Mouse (Mus musculus): ENCODE measurements around the gene Clpsl2. TPM values are rescaled to one million over a fixed set of nuclear protein-coding genes. Genes with fewer than 3 reads are reported as not detected.
A peak's percentile ranks its signal among the peaks of the same experiment; 100 is the strongest.

Clpsl2 gene
- polyA plus RNA-seq, 1 experiment from 2014 or later, result not detected

GRCm38 (mm10) chr17:28524009-28524695 is 25.1 kb upstream of the Clpsl2 start:
- H3K9ac ChIP-seq (ENCODE audit: low read length), result no peak overlapping the region
- ATAC-seq (replicated peaks; ENCODE audit: low FRiP score), result no peak
- no peaks in the 10 kb centered on the region for H3K36me3 ChIP-seq (ENCODE audit: control insufficient read depth, insufficient read depth, low read length)
- no peak overlapping the region for H3K27ac ChIP-seq (ENCODE audit: low read depth, low read length)
- peaks cover 3% of the 10 kb centered on the region for H3K27me3 ChIP-seq (ENCODE audit: control insufficient read depth, insufficient read depth, low read length)
- WGBS, result 87% methylated on average over 23 of the region's 23 CpGs
- H3K9me3 ChIP-seq (ENCODE audit: control insufficient read depth, low read length), result no peaks in the 10 kb centered on the region
- H3K4me2 ChIP-seq (ENCODE audit: low read depth, low read length, severe bottlenecking), result no peak overlapping the region
- H3K4me1 ChIP-seq (replicated peaks; ENCODE audit: control insufficient read depth, insufficient read depth, low read length), result no peaks in the 10 kb centered on the region; the same call in 1 of the 2 replicates
- no peak for DNase-seq (ENCODE audit: low spot score)
- H3K4me3 ChIP-seq (ENCODE audit: low read depth, low read length), result no peak overlapping the region

- H3K9me3 ChIP-seq (ENCODE audit: control insufficient read depth, low read length), result no peaks in the 10 kb centered on the region
- no peaks in the 10 kb centered on the region for H3K36me3 ChIP-seq (ENCODE audit: control insufficient read depth, insufficient read depth, low read length)
- DNase-seq (ENCODE audit: low spot score) (no peak), ATAC-seq (replicated peaks; ENCODE audit: low FRiP score) (no peak)
- H3K4me1 ChIP-seq (replicated peaks; ENCODE audit: control insufficient read depth, insufficient read depth, low read length), result no peaks in the 10 kb centered on the region; the same call in 1 of the 2 replicates
- H3K27me3 ChIP-seq (ENCODE audit: control insufficient read depth, insufficient read depth, low read length), result peaks cover 3% of the 10 kb centered on the region
- no peak overlapping the region for H3K27ac ChIP-seq (ENCODE audit: low read depth, low read length)
- no peak overlapping the region for H3K9ac ChIP-seq (ENCODE audit: low read length)
- WGBS, result 84% methylated on average over 4 of the region's 4 CpGs
- no peak overlapping the region for H3K4me2 ChIP-seq (ENCODE audit: low read depth, low read length, severe bottlenecking)
- no peak overlapping the region for H3K4me3 ChIP-seq (ENCODE audit: low read depth, low read length)
These were observed 24.3 kb upstream of the Clpsl2 start for GRCm38 (mm10) chr17:28524831-28525430.

GRCm38 (mm10) chr17:28527184-28528042 is 21.8 kb upstream of the Clpsl2 start:
- H3K9ac ChIP-seq (ENCODE audit: low read length), result no peak overlapping the region
- ATAC-seq (replicated peaks; ENCODE audit: low FRiP score) (no peak), DNase-seq (ENCODE audit: low spot score) (no peak)
- no peak overlapping the region for H3K4me2 ChIP-seq (ENCODE audit: low read depth, low read length, severe bottlenecking)
- H3K4me1 ChIP-seq (replicated peaks; ENCODE audit: control insufficient read depth, insufficient read depth, low read length), result no peaks in the 10 kb centered on the region; the same call in 1 of the 2 replicates
- no peaks in the 10 kb centered on the region for H3K36me3 ChIP-seq (ENCODE audit: control insufficient read depth, insufficient read depth, low read length)
- H3K27ac ChIP-seq (ENCODE audit: low read depth, low read length), result no peak overlapping the region
- no peaks in the 10 kb centered on the region for H3K9me3 ChIP-seq (ENCODE audit: control insufficient read depth, low read length)
- H3K4me3 ChIP-seq (ENCODE audit: low read depth, low read length), result no peak overlapping the region
- no peaks in the 10 kb centered on the region; the same call in 1 of the 2 replicates for H3K27me3 ChIP-seq (ENCODE audit: control insufficient read depth, insufficient read depth, low read length)
- 50% methylated on average over 12 of the region's 12 CpGs for WGBS

DNA sequence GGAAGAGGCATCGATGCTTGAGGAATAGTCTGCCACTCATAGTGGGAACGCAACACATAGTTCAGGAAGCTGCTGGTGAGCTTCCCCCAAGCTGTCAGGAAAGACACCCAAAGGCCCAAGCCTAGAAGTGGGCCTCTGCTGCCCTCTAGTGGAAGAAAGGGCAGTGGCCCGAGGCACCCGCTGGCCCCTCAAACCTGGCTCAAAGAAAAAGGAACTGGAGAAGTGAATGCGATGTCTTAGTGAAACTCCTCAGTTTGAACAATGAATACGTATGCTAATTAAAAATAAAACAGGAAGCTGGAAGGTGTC is 21.2 kb upstream of the Clpsl2 start:
- WGBS, result 7% methylated on average over 6 of the region's 6 CpGs
- Histone ChIP-seq H3K9ac (ENCODE audit: low read length) (no peak overlapping the region), H3K36me3 (ENCODE audit: control insufficient read depth, insufficient read depth, low read length) (no peaks in the 10 kb centered on the region), H3K4me1 (replicated peaks; ENCODE audit: control insufficient read depth, insufficient read depth, low read length) (no peaks in the 10 kb centered on the region; the same call in 1 of the 2 replicates), H3K27ac (ENCODE audit: low read depth, low read length) (no peak overlapping the region), H3K4me3 (ENCODE audit: low read depth, low read length) (no peak overlapping the region), H3K4me2 (ENCODE audit: low read depth, low read length, severe bottlenecking) (no peak overlapping the region), H3K27me3 (ENCODE audit: control insufficient read depth, insufficient read depth, low read length) (no peaks in the 10 kb centered on the region; the same call in 1 of the 2 replicates), H3K9me3 (ENCODE audit: control insufficient read depth, low read length) (no peaks in the 10 kb centered on the region)
- ATAC-seq (replicated peaks; ENCODE audit: low FRiP score) (no peak), DNase-seq (ENCODE audit: low spot score) (peak; percentile 90)

- H3K9ac ChIP-seq (ENCODE audit: low read length), result no peak overlapping the region
- H3K9me3 ChIP-seq (ENCODE audit: control insufficient read depth, low read length), result no peaks in the 10 kb centered on the region
- no peaks in the 10 kb centered on the region for H3K27me3 ChIP-seq (ENCODE audit: control insufficient read depth, insufficient read depth, low read length)
- H3K4me2 ChIP-seq (ENCODE audit: low read depth, low read length, severe bottlenecking), result no peak overlapping the region
- H3K4me1 ChIP-seq (replicated peaks; ENCODE audit: control insufficient read depth, insufficient read depth, low read length), result no peaks in the 10 kb centered on the region
- DNase-seq (ENCODE audit: low spot score) (no peak), ATAC-seq (replicated peaks; ENCODE audit: low FRiP score) (no peak)
- H3K27ac ChIP-seq (ENCODE audit: low read depth, low read length), result no peak overlapping the region
- no peak overlapping the region for H3K4me3 ChIP-seq (ENCODE audit: low read depth, low read length)
- WGBS, result 73% methylated on average over 4 of the region's 4 CpGs
- no peaks in the 10 kb centered on the region for H3K36me3 ChIP-seq (ENCODE audit: control insufficient read depth, insufficient read depth, low read length)
These were observed 20.1 kb upstream of the Clpsl2 start for GRCm38 (mm10) chr17:28529116-28529515.

- H3K27ac ChIP-seq (ENCODE audit: low read depth, low read length), result no peak within 1 kb of the TSS
- ATAC-seq (replicated peaks; ENCODE audit: low FRiP score) (no peak), DNase-seq (ENCODE audit: low spot score) (no peak)
- H3K4me1 ChIP-seq (replicated peaks; ENCODE audit: control insufficient read depth, insufficient read depth, low read length), result no peaks in the 10 kb centered on the region
- H3K4me3 ChIP-seq (ENCODE audit: low read depth, low read length), result no peak within 1 kb of the TSS
- WGBS, result 87% methylated on average over 6 of the region's 6 CpGs
- H3K9me3 ChIP-seq (ENCODE audit: control insufficient read depth, low read length), result no peaks in the 10 kb centered on the region
- no peak within 1 kb of the TSS for H3K9ac ChIP-seq (ENCODE audit: low read length)
- no peak within 1 kb of the TSS for H3K4me2 ChIP-seq (ENCODE audit: low read depth, low read length, severe bottlenecking)
- no peaks in the 10 kb centered on the region for H3K27me3 ChIP-seq (ENCODE audit: control insufficient read depth, insufficient read depth, low read length)
- no peaks in the 10 kb centered on the region for H3K36me3 ChIP-seq (ENCODE audit: control insufficient read depth, insufficient read depth, low read length)
These were observed 18.7 kb upstream of the Clpsl2 start, which contains the start of gene Armc12 for GRCm38 (mm10) chr17:28530506-28530905. Armc12 (plus strand) TSS chr17:28530806.

- WGBS, result 13% methylated on average over 18 of the region's 18 CpGs
- no peaks in the 10 kb centered on the region for H3K27me3 ChIP-seq (ENCODE audit: control insufficient read depth, insufficient read depth, low read length)
- H3K4me2 ChIP-seq (ENCODE audit: low read depth, low read length, severe bottlenecking), result peak overlapping the region; percentile 13; the same call in 1 of the 2 replicates
- no peaks in the 10 kb centered on the region for H3K4me1 ChIP-seq (replicated peaks; ENCODE audit: control insufficient read depth, insufficient read depth, low read length)
- no peak overlapping the region for H3K27ac ChIP-seq (ENCODE audit: low read depth, low read length)
- no peaks in the 10 kb centered on the region for H3K36me3 ChIP-seq (ENCODE audit: control insufficient read depth, insufficient read depth, low read length)
- DNase-seq (ENCODE audit: low spot score), result peak; percentile 73
- ATAC-seq (replicated peaks; ENCODE audit: low FRiP score), result no peak
- H3K9ac ChIP-seq (ENCODE audit: low read length), result no peak overlapping the region
- H3K9me3 ChIP-seq (ENCODE audit: control insufficient read depth, low read length), result no peaks in the 10 kb centered on the region
- no peak overlapping the region for H3K4me3 ChIP-seq (ENCODE audit: low read depth, low read length)
These were observed 17.3 kb upstream of the Clpsl2 start for GRCm38 (mm10) chr17:28531946-28532345.

GRCm38 (mm10) chr17:28532557-28532956 is 16.7 kb upstream of the Clpsl2 start:
- Histone ChIP-seq H3K36me3 (ENCODE audit: control insufficient read depth, insufficient read depth, low read length) (no peaks in the 10 kb centered on the region), H3K27ac (ENCODE audit: low read depth, low read length) (no peak overlapping the region), H3K4me3 (ENCODE audit: low read depth, low read length) (no peak overlapping the region), H3K9ac (ENCODE audit: low read length) (no peak overlapping the region), H3K27me3 (ENCODE audit: control insufficient read depth, insufficient read depth, low read length) (no peaks in the 10 kb centered on the region), H3K9me3 (ENCODE audit: control insufficient read depth, low read length) (no peaks in the 10 kb centered on the region), H3K4me1 (replicated peaks; ENCODE audit: control insufficient read depth, insufficient read depth, low read length) (no peaks in the 10 kb centered on the region), H3K4me2 (ENCODE audit: low read depth, low read length, severe bottlenecking) (no peak overlapping the region)
- ATAC-seq (replicated peaks; ENCODE audit: low FRiP score) (no peak), DNase-seq (ENCODE audit: low spot score) (no peak)
- WGBS, result 85% methylated on average over 7 of the region's 7 CpGs

All from forebrain, embryonic 11.5 days (tissue).